In genomic region chr19:57612179-57612472, GRCm38 (mm10) we compare ENCODE assay signal across 8 mouse cellular contexts. TPM values are rescaled to one million over a fixed set of nuclear protein-coding genes. Genes with fewer than 3 reads are reported as not detected.
DNase-seq lines count a peak whose midpoint lies in the region; ATAC-seq lines count a peak whose summit lies in the region.

No protein-coding gene starts in this region.

- no peak for ATAC-seq in midbrain, embryonic 12.5 days (ENCODE audit: low FRiP score, low read depth)

- H3K27ac ChIP-seq in hindbrain, embryonic 10.5 days: no peak overlapping the region
- H3K27ac ChIP-seq in midbrain, embryonic 12.5 days (replicated peaks): no peak overlapping the region

- DNase-seq in kidney, adult 9 months: peak; percentile 17
- DNase-seq in kidney, adult 18-20 months: no peak
- peak; percentile 37 for DNase-seq in brain, adult 2 months (ENCODE audit: low read depth, low spot score)
- no peak for DNase-seq in hindbrain, embryonic 10.5 days (ENCODE audit: low spot score)
- DNase-seq in MN1 (ENCODE audit: low spot score): no peak
- DNase-seq in spleen, postnatal 14 days (ENCODE audit: low spot score in 2 of 2): no peak
- DNase-seq in spleen, postnatal 10 days (ENCODE audit: low spot score in 2 of 2): no peak

- H3K36me3 ChIP-seq in hindbrain, embryonic 10.5 days: no peaks in the 10 kb centered on the region
- no peaks in the 10 kb centered on the region for H3K36me3 ChIP-seq in midbrain, embryonic 12.5 days

- H3K4me3 ChIP-seq in hindbrain, embryonic 10.5 days: peak overlapping the region; percentile 95
- H3K4me3 ChIP-seq in midbrain, embryonic 12.5 days: peak overlapping the region; percentile 93

- H3K4me2 ChIP-seq in midbrain, embryonic 12.5 days (replicated peaks): peak overlapping the region; percentile 99

- 19% methylated on average over 2 of the region's 2 CpGs for WGBS in hindbrain, embryonic 10.5 days
- 9% methylated on average over 2 of the region's 2 CpGs for WGBS in midbrain, embryonic 12.5 days

- H3K9ac ChIP-seq in midbrain, embryonic 12.5 days (replicated peaks): peak overlapping the region; percentile 95; the same call in 1 of the 2 replicates

- H3K9me3 ChIP-seq in hindbrain, embryonic 10.5 days: no peaks in the 10 kb centered on the region
- H3K9me3 ChIP-seq in midbrain, embryonic 12.5 days: no peaks in the 10 kb centered on the region

- no peaks in the 10 kb centered on the region for H3K27me3 ChIP-seq in hindbrain, embryonic 10.5 days (ENCODE audit: insufficient read depth, poor library complexity, severe bottlenecking)
- H3K27me3 ChIP-seq in midbrain, embryonic 12.5 days: no peaks in the 10 kb centered on the region

- H3K4me1 ChIP-seq in hindbrain, embryonic 10.5 days (replicated peaks): peaks cover 37% of the 10 kb centered on the region
- H3K4me1 ChIP-seq in midbrain, embryonic 12.5 days: peaks cover 25% of the 10 kb centered on the region

RNA-seq across cellular contexts. Expression of gene Atrnl1, which starts 1.3 kb away (rescaled TPM):
- 3.5 and 4.5 TPM in 2 replicates for polyA plus RNA-seq in hindbrain, embryonic 10.5 days (2016; fragmentation: Nextera tagmentation; extraction: Ambion mirVana)
- polyA plus RNA-seq in midbrain, embryonic 12.5 days (2016; fragmentation: Nextera tagmentation; extraction: Ambion mirVana): 10.9 and 11.2 TPM in 2 replicates

Comparison
In these comparisons a context has a peak if more than half of its experiments do, and no peak if none do; other contexts are left out.
1. DNase-seq: peak in kidney, adult 9 months (single experiment) and brain, adult 2 months (single experiment); none in kidney, adult 18-20 months (single experiment), hindbrain, embryonic 10.5 days (single experiment), MN1 (single experiment), spleen, postnatal 14 days (0 of 2) and spleen, postnatal 10 days (0 of 2).